Mouse (Mus musculus) MEL (cell line): ENCODE measurements around the gene Rab11fip4. TPM values are rescaled to one million over a fixed set of nuclear protein-coding genes. Genes with fewer than 3 reads are reported as not detected.

ENCODE experiments used
- DNase-seq: peaks from one replicate; pipeline ENCODE4 v3.0.0; 2011; ENCODE audit warnings: low read depth, low spot score
- H3K27ac ChIP-seq: 2 replicates; pipeline ENCODE4 v1.5.1; 2012; ENCODE audit warnings: low read depth, mild to moderate bottlenecking, control low read depth, low read length, moderate library complexity; ENCODE audit not compliant: control insufficient read depth
- H3K27me3 ChIP-seq, 2 experiments: fragments of 150-350 bp in 1 of 2; sonication (generic) in 1 of 2; 2 replicates each; pipeline ENCODE4 v1.6.1; 2012; ENCODE audit warnings: low read length in 2 of 2, mild to moderate bottlenecking in 2 of 2, improper control_type of control experiment in 1 of 2, moderate library complexity in 1 of 2; ENCODE audit not compliant: insufficient read depth in 2 of 2, control insufficient read depth in 1 of 2
- H3K36me3 ChIP-seq, 2 experiments: 2 replicates each; pipeline ENCODE4 v1.6.1; 2012 to 2014; ENCODE audit warnings: low read length in 2 of 2, improper control_type of control experiment in 1 of 2, inconsistent platforms in 1 of 2, mild to moderate bottlenecking in 1 of 2; ENCODE audit not compliant: insufficient read depth in 2 of 2, control insufficient read depth in 1 of 2
- H3K4me1 ChIP-seq, 2 experiments: fragments of 150-350 bp in 1 of 2; sonication (generic) in 1 of 2; 2 replicates each; pipeline ENCODE4 v1.6.1; 2012; ENCODE audit warnings: low read length in 2 of 2, improper control_type of control experiment in 1 of 2, mild to moderate bottlenecking in 1 of 2; ENCODE audit not compliant: insufficient read depth in 2 of 2, control insufficient read depth in 1 of 2
- H3K4me3 ChIP-seq, 2 experiments: fragments of 150-350 bp in 1 of 2; sonication (generic) in 1 of 2; 2 replicates each; pipeline ENCODE4 v1.5.1; 2012; ENCODE audit warnings: low read depth in 2 of 2, low read length in 2 of 2, mild to moderate bottlenecking in 2 of 2, moderate library complexity in 2 of 2, control low read depth in 1 of 2, improper control_type of control experiment in 1 of 2; ENCODE audit not compliant: control insufficient read depth in 1 of 2, insufficient read depth in 1 of 2
- H3K79me2 ChIP-seq: 2 replicates; pipeline ENCODE4 v1.6.1; 2012; ENCODE audit warnings: mild to moderate bottlenecking, low read length, moderate library complexity; ENCODE audit not compliant: control insufficient read depth, poor library complexity, insufficient read depth
- H3K9ac ChIP-seq: 2 replicates; pipeline ENCODE4 v1.6.1; 2012; ENCODE audit warnings: low read depth, mild to moderate bottlenecking, control low read depth, low read length, moderate library complexity; ENCODE audit not compliant: control insufficient read depth, poor library complexity, severe bottlenecking
- H3K9me3 ChIP-seq: fragments of 150-350 bp; sonication (generic); replicated peaks from 2 replicates; pipeline ENCODE4 v1.6.1; 2012; ENCODE audit warnings: mild to moderate bottlenecking, low read length, improper control_type of control experiment, moderate library complexity; ENCODE audit not compliant: insufficient read depth
- BHLHE40 ChIP-seq: IDR thresholded peaks from 2 replicates; pipeline ENCODE4 v1.6.1; 2012; ENCODE audit warnings: low read depth, mild to moderate bottlenecking, inconsistent platforms, low read length, improper control_type of control experiment, borderline replicate concordance
- CHD2 ChIP-seq: IDR thresholded peaks from 2 replicates; pipeline ENCODE4 v1.6.1; 2011; ENCODE audit warnings: low read length, improper control_type of control experiment
- E2F4 ChIP-seq: IDR thresholded peaks from 2 replicates; pipeline ENCODE4 v1.6.1; 2011; ENCODE audit warnings: low read depth, low read length, improper control_type of control experiment, borderline replicate concordance
- ELF1 ChIP-seq: IDR thresholded peaks from 2 replicates; pipeline ENCODE4 v1.6.1; 2014; ENCODE audit warnings: low read depth, mild to moderate bottlenecking, inconsistent platforms, low read length, improper control_type of control experiment, moderate library complexity
- EP300 ChIP-seq, 2 experiments: IDR thresholded peaks; 2 replicates each; pipeline ENCODE4 v1.6.1; 2011; ENCODE audit warnings: improper control_type of control experiment in 2 of 2, low read length in 2 of 2, low read depth in 1 of 2, mild to moderate bottlenecking in 1 of 2
- ETS1 ChIP-seq: IDR thresholded peaks from 2 replicates; pipeline ENCODE4 v1.6.1; 2012; ENCODE audit warnings: low read depth, mild to moderate bottlenecking, inconsistent platforms, low read length, improper control_type of control experiment, moderate library complexity
- GABPA ChIP-seq: IDR thresholded peaks from 2 replicates; pipeline ENCODE4 v1.6.1; 2012; ENCODE audit warnings: low read depth, mild to moderate bottlenecking, inconsistent platforms, low read length, improper control_type of control experiment, moderate library complexity
- GATA1 ChIP-seq: IDR thresholded peaks from 2 replicates; pipeline ENCODE4 v1.6.1; 2011; ENCODE audit warnings: low read depth, low read length, improper control_type of control experiment
- HCFC1 ChIP-seq: IDR thresholded peaks from 2 replicates; pipeline ENCODE4 v1.6.1; 2012; ENCODE audit warnings: low read depth, mild to moderate bottlenecking, inconsistent platforms, low read length, improper control_type of control experiment, moderate library complexity
- JUND ChIP-seq: IDR thresholded peaks from 2 replicates; pipeline ENCODE4 v1.6.1; 2011; ENCODE audit warnings: low read depth, mild to moderate bottlenecking, improper control_type of control experiment, low read length
- KAT2A ChIP-seq: conservative IDR thresholded peaks from 2 replicates; pipeline ENCODE4 v1.6.1; 2012; ENCODE audit warnings: low read depth, low read length, improper control_type of control experiment, inconsistent platforms
- MAFK ChIP-seq: IDR thresholded peaks from 2 replicates; pipeline ENCODE4 v1.6.1; 2011; ENCODE audit warnings: low read depth, mild to moderate bottlenecking, low read length, improper control_type of control experiment, borderline replicate concordance
- MAX ChIP-seq: IDR thresholded peaks from 2 replicates; pipeline ENCODE4 v1.6.1; 2011; ENCODE audit warnings: low read length, improper control_type of control experiment
- MYB ChIP-seq: IDR thresholded peaks from 2 replicates; pipeline ENCODE4 v1.6.1; 2011; ENCODE audit warnings: mild to moderate bottlenecking, low read depth, low read length, improper control_type of control experiment
- NELFE ChIP-seq: IDR thresholded peaks from 2 replicates; pipeline ENCODE4 v1.6.1; 2011; ENCODE audit warnings: low read depth, low read length, improper control_type of control experiment
- NRF1 ChIP-seq: IDR thresholded peaks from 2 replicates; pipeline ENCODE4 v1.6.1; 2014; ENCODE audit warnings: low read depth, mild to moderate bottlenecking, inconsistent platforms, low read length, improper control_type of control experiment, moderate library complexity; ENCODE audit not compliant: poor library complexity, insufficient read depth, severe bottlenecking
- POLR2A ChIP-seq, 2 experiments: IDR thresholded peaks; 2 replicates each; pipeline ENCODE4 v1.6.1; 2011 to 2012; ENCODE audit warnings: low read length in 2 of 2, mild to moderate bottlenecking in 2 of 2, control low read depth in 1 of 2, improper control_type of control experiment in 1 of 2, low read depth in 1 of 2, moderate library complexity in 1 of 2; ENCODE audit not compliant: control insufficient read depth in 1 of 2, insufficient read depth in 1 of 2, poor library complexity in 1 of 2
- POLR2AphosphoS2 ChIP-seq: IDR thresholded peaks from 2 replicates; pipeline ENCODE4 v1.6.1; 2011; ENCODE audit warnings: low read length, improper control_type of control experiment
- POLR2AphosphoS5 ChIP-seq: IDR thresholded peaks from 2 replicates; pipeline ENCODE4 v1.6.1; 2012; ENCODE audit warnings: low read depth, borderline replicate concordance, mild to moderate bottlenecking, inconsistent platforms, low read length, moderate library complexity, mixed read lengths
- RAD21 ChIP-seq: IDR thresholded peaks from 2 replicates; pipeline ENCODE4 v1.6.1; 2011; ENCODE audit warnings: mild to moderate bottlenecking, low read depth, low read length, improper control_type of control experiment
- SIN3A ChIP-seq: IDR thresholded peaks from 2 replicates; pipeline ENCODE4 v1.6.1; 2012; ENCODE audit warnings: low read length, improper control_type of control experiment, inconsistent platforms
- TAL1 ChIP-seq: IDR thresholded peaks from 2 replicates; pipeline ENCODE4 v1.6.1; 2012; ENCODE audit warnings: mild to moderate bottlenecking, inconsistent platforms, low read length, moderate library complexity, mixed read lengths
- TCF12 ChIP-seq: IDR thresholded peaks from 2 replicates; pipeline ENCODE4 v1.6.1; 2014; ENCODE audit warnings: low read depth, mild to moderate bottlenecking, inconsistent platforms, low read length, improper control_type of control experiment, moderate library complexity
- UBTF ChIP-seq: IDR thresholded peaks from 2 replicates; pipeline ENCODE4 v1.6.1; 2012; ENCODE audit warnings: low read depth, mild to moderate bottlenecking, inconsistent platforms, low read length, improper control_type of control experiment, moderate library complexity, borderline replicate concordance; ENCODE audit not compliant: insufficient read depth
- ZC3H11A ChIP-seq: IDR thresholded peaks from 2 replicates; pipeline ENCODE4 v1.6.1; 2012; ENCODE audit warnings: low read depth, mild to moderate bottlenecking, inconsistent platforms, low read length, improper control_type of control experiment
- ZKSCAN1 ChIP-seq: IDR thresholded peaks from 2 replicates; pipeline ENCODE4 v1.6.1; 2012; ENCODE audit warnings: low read depth, mild to moderate bottlenecking, inconsistent platforms, low read length, improper control_type of control experiment, moderate library complexity
- polyA plus RNA-seq, 2 experiments: library from polyadenylated mRNA; stranded (reverse) in 1 of 2; unstranded in 1 of 2; fragments of >175 nt in 1 of 2; fragments of >200 nt in 1 of 2; gene quantifications; 2 replicates each; pipeline versions ENCODE4 v1.2.1 to v1.2.4; 2012; ENCODE audit warnings: low replicate concordance in 2 of 2, low read depth in 1 of 2; ENCODE audit not compliant: insufficient read length in 2 of 2, insufficient read depth in 1 of 2, missing spikeins in 1 of 2
- total RNA-seq: library from RNA; depleted of rRNA; stranded (reverse); fragments of 300-350 nt; gene quantifications from 2 replicates; pipeline ENCODE4 v1.2.3, GENCODE M21; 2012

Rab11fip4 gene
- total and polyA plus RNA-seq, 3 experiments = under 0.01 to 0.03 TPM; not detected in 1

- no peak overlapping the region for H3K4me3 ChIP-seq
- H3K79me2 ChIP-seq = no peaks in the 10 kb centered on the region
- no peaks in the 10 kb centered on the region for H3K9me3 ChIP-seq
- no peak overlapping the region for H3K27ac ChIP-seq
- TF ChIP-seq ETS1 (no peak), E2F4 (no peak), ZC3H11A (no peak), POLR2A (IDR thresholded peaks at IDR 0.05; ENCODE audit: control insufficient read depth in 1 of 2, insufficient read depth in 1 of 2, low read depth in 1 of 2, low read length in 2 of 2, poor library complexity in 1 of 2) (no peak), CHD2 (no peak), EP300 (IDR thresholded peaks at IDR 0.05; ENCODE audit: low read depth in 1 of 2, low read length in 2 of 2) (no peak), RAD21 (no peak), TCF12 (no peak), MAX (no peak)
- no peak overlapping the region for H3K9ac ChIP-seq
- H3K4me1 ChIP-seq = peaks cover 0 to 6% of the 10 kb centered on the region in 2 experiments; a peak in 2 of 4 replicates
- no peaks in the 10 kb centered on the region for H3K27me3 ChIP-seq
- DNase-seq = no peak
- peaks cover 0 to 7% of the 10 kb centered on the region in 2 experiments; a peak in 2 of 4 replicates for H3K36me3 ChIP-seq
Observed at GRCm38 (mm10) chr11:79614880-79615279, 23.9 kb downstream of the Rab11fip4 start.

DNA sequence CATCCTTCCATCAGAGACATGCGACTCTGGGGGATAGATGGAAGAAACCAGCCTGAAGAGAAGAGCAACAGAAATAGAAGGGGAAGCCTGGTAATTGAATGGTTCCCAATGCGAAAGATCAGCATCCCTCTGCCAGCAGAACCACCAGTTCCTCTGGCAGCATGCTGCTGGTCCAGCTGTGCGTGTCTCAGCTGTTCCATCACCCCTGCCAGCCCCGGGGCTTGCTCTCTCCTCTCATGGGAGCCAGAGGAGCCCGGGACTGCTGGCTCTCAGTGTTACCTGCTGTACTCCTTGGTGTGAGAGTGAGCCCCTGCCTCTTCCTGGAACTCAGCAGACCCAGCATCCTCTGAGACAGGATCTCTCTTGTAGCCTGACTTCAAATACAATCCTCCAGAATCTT, 24.9 kb downstream of the Rab11fip4 start:
- Histone ChIP-seq H3K27me3 (no peaks in the 10 kb centered on the region), H3K9ac (no peak overlapping the region), H3K79me2 (no peaks in the 10 kb centered on the region), H3K27ac (no peak overlapping the region), H3K4me3 (no peak overlapping the region), H3K36me3 (peaks cover 0 to 7% of the 10 kb centered on the region in 2 experiments; a peak in 2 of 4 replicates), H3K9me3 (no peaks in the 10 kb centered on the region), H3K4me1 (peaks cover 0 to 6% of the 10 kb centered on the region in 2 experiments; a peak in 2 of 4 replicates)
- TF ChIP-seq ZKSCAN1 (no peak), JUND (no peak), POLR2AphosphoS2 (no peak), TCF12 (no peak), KAT2A (no peak), GABPA (no peak), MYB (no peak), POLR2AphosphoS5 (no peak), NELFE (no peak), TAL1 (no peak), GATA1 (no peak), ZC3H11A (no peak), MAFK (no peak), ELF1 (no peak), NRF1 (no peak), UBTF (no peak), POLR2A (IDR thresholded peaks at IDR 0.05; ENCODE audit: control insufficient read depth in 1 of 2, insufficient read depth in 1 of 2, low read depth in 1 of 2, low read length in 2 of 2, poor library complexity in 1 of 2) (no peak), BHLHE40 (no peak), SIN3A (no peak), HCFC1 (no peak)
- DNase-seq = no peak
